Mouse (Mus musculus) ES-E14 (cell line): ENCODE results near the gene Sema6d.

Experiments used
- CHD2 ChIP-seq: IDR thresholded peaks from 2 replicates; pipeline ENCODE4 v1.6.1; 2014; ENCODE audit warnings: mild to moderate bottlenecking, low read depth, low read length, inconsistent platforms
- HCFC1 ChIP-seq: IDR thresholded peaks from 2 replicates; pipeline ENCODE4 v1.6.1; 2012; ENCODE audit warnings: low read length, inconsistent platforms, borderline replicate concordance; ENCODE audit not compliant: insufficient read depth
- MAFK ChIP-seq: IDR thresholded peaks from 2 replicates; pipeline ENCODE4 v1.6.1; 2014; ENCODE audit warnings: mild to moderate bottlenecking, low read depth, low read length, inconsistent platforms; ENCODE audit not compliant: insufficient read depth
- ZC3H11A ChIP-seq: IDR thresholded peaks from 2 replicates; pipeline ENCODE4 v1.6.1; 2012; ENCODE audit warnings: low read depth, mild to moderate bottlenecking, inconsistent platforms, low read length, borderline replicate concordance
- ZNF384 ChIP-seq: IDR thresholded peaks from 2 replicates; pipeline ENCODE4 v1.6.1; 2012; ENCODE audit warnings: low read depth, low read length, inconsistent platforms

- no peak for TF ChIP-seq MAFK
- no peak for TF ChIP-seq ZNF384
- no peak for TF ChIP-seq CHD2
- TF ChIP-seq ZC3H11A, result no peak
- no peak for TF ChIP-seq HCFC1
Measured at GRCm38 (mm10) chr2:124293601-124294000, 203.8 kb downstream of the Sema6d start.
